Mouse (Mus musculus): ENCODE data around the gene Cenpv. TPM values are rescaled to one million over a fixed set of nuclear protein-coding genes. Genes with fewer than 3 reads are reported as not detected.

Gene Cenpv
- total RNA-seq, 2 experiments from 2014 or later = 19.3 to 19.8 TPM

Other genes starting within 250 kb of the Cenpv start
- gene Pigl, start 80.8 kb downstream of the Cenpv start, total RNA-seq (2021) = 1 to 10 TPM; 2.7 to 3.6 TPM
- gene Ncor1, start 80.7 kb downstream of the Cenpv start, total RNA-seq (2021) = 100 to 1,000 TPM; 137 to 148 TPM
- gene Ubb, start 11.9 kb upstream of the Cenpv start, total RNA-seq (2021) = 100 to 1,000 TPM; 678 to 750 TPM
- gene Trpv2, start 35.2 kb upstream of the Cenpv start, total RNA-seq (2021) = 1 to 10 TPM; 4.3 to 4.5 TPM
- gene Lrrc75a, start 109.3 kb upstream of the Cenpv start, total RNA-seq (2021) = 10 to 100 TPM; 12.0 to 12.3 TPM
- gene Mmgt2, start 109.4 kb upstream of the Cenpv start, total RNA-seq (2021) = 10 to 100 TPM; 10.8 to 15.8 TPM
- gene Zfp287, start 192.6 kb upstream of the Cenpv start, total RNA-seq (2021) = 1 to 10 TPM; 3.4 to 4.6 TPM
- not detected for gene Gm10428, start 213.8 kb upstream of the Cenpv start, total RNA-seq (2021)

Measured in heart, postnatal 10 days (tissue).